Mouse (Mus musculus): Measurements from ENCODE around the gene Fut7.

DNA sequence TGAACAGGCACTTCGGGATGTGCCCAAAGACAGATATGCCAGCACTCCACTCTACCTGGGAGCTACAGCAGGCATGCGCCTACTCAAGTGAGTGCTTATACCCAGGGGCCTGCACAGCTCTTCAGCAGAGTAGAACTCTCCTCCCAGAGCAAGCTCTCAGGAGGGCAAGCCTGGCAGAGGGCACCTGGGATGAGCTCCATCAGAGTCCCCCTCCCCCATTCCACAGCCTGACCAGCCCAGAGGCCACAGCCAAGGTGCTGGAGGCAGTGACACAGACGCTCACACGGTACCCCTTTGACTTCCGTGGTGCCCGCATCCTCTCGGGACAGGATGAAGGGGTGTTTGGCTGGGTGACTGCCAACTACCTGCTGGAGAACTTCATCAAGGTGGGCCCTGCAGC lies 25.0 kb upstream of the Fut7 start:
- TF ChIP-seq EP300 (IDR thresholded peaks at IDR 0.05; ENCODE audit: low read depth): no peak
- TF ChIP-seq CTCF (IDR thresholded peaks at IDR 0.05; ENCODE audit: low read depth): no peak
